Mouse (Mus musculus) neural tube, embryonic 14.5 days (tissue): Measurements from ENCODE around the gene Elmsan1. TPM values are rescaled to one million over a fixed set of nuclear protein-coding genes. Genes with fewer than 3 reads are reported as not detected.

Source experiments
- ATAC-seq: fragments of 200-750 bp; cut with Nextera tagmentation; 2 replicates; pipeline ENCODE4 v1.8.0; 2017; ENCODE audit warnings: low read depth, mild to moderate bottlenecking, moderate TSS enrichment, moderate library complexity
- H3K27ac ChIP-seq: fragments of 300-500 bp; sonication (generic); 2 replicates; pipeline ENCODE4 v1.5.1; 2014; ENCODE audit warnings: low read depth, mild to moderate bottlenecking, control low read depth, low read length, moderate library complexity, mixed read lengths
- H3K27me3 ChIP-seq: fragments of 300-500 bp; sonication (generic); 2 replicates; pipeline ENCODE4 v1.6.1; 2014; ENCODE audit warnings: low read length; ENCODE audit not compliant: control insufficient read depth, insufficient read depth
- H3K36me3 ChIP-seq: fragments of 300-500 bp; sonication (generic); 2 replicates; pipeline ENCODE4 v1.6.1; 2014; ENCODE audit warnings: low read length, mixed read lengths; ENCODE audit not compliant: control insufficient read depth, insufficient read depth
- H3K4me1 ChIP-seq: fragments of 300-500 bp; sonication (generic); 2 replicates; pipeline ENCODE4 v1.6.1; 2014; ENCODE audit warnings: low read length; ENCODE audit not compliant: control insufficient read depth, insufficient read depth
- H3K4me2 ChIP-seq: fragments of 300-500 bp; sonication (generic); 2 replicates; pipeline ENCODE4 v1.6.1; 2014; ENCODE audit warnings: mild to moderate bottlenecking, low read depth, low read length, control low read depth
- H3K4me3 ChIP-seq: fragments of 300-500 bp; sonication (generic); 2 replicates; pipeline ENCODE4 v1.5.1; 2014; ENCODE audit warnings: low read depth, low read length, control low read depth, mixed read lengths
- H3K9ac ChIP-seq: fragments of 300-500 bp; sonication (generic); replicated peaks from 2 replicates; pipeline ENCODE4 v1.6.1; 2014; ENCODE audit warnings: low read depth, mild to moderate bottlenecking, control low read depth, low read length, mixed read lengths
- H3K9me3 ChIP-seq: fragments of 300-500 bp; sonication (generic); 2 replicates; pipeline ENCODE4 v1.6.1; 2016; ENCODE audit warnings: low read length; ENCODE audit not compliant: control insufficient read depth
- WGBS: fragments of 180-500 bp; shearing (Covaris S2); extraction: QIAGEN DNeasy Blood & Tissue Kit; methylation state at CpG from one replicate; pipeline ENCODE4 v1.1.7; 2014; 5-methylcytosine and 5-hydroxymethylcytosine counted together
- polyA plus RNA-seq: library from polyadenylated mRNA; unstranded; fragments of >200 nt; fragmentation: Nextera tagmentation; extraction: Ambion mirVana; gene quantifications from 2 replicates; pipeline ENCODE4 v1.2.1, GENCODE M21; 2014

The Elmsan1 gene
- polyA plus RNA-seq, 1 experiment from 2014 or later: 4.5 TPM

- H3K27me3 ChIP-seq: no peaks in the 10 kb centered on the region
- no peak for ATAC-seq
- 0 out of 2 replicates have a peak, but pooled peaks cover 12% of the 10 kb centered on the region for H3K36me3 ChIP-seq
- no peak overlapping the region for H3K27ac ChIP-seq
- H3K9me3 ChIP-seq: no peaks in the 10 kb centered on the region
- 72% methylated on average over 32 of the region's 32 CpGs for WGBS
- no peaks in the 10 kb centered on the region for H3K4me1 ChIP-seq
- H3K4me3 ChIP-seq: no peak overlapping the region
- no peak overlapping the region for H3K4me2 ChIP-seq
- H3K9ac ChIP-seq: no peak overlapping the region
Measured at GRCm38 (mm10) chr12:84152352-84153190, 66.1 kb downstream of the Elmsan1 start.

- Histone ChIP-seq H3K27ac (no peak overlapping the region), H3K4me3 (no peak overlapping the region), H3K27me3 (no peaks in the 10 kb centered on the region), H3K4me1 (no peaks in the 10 kb centered on the region), H3K9me3 (no peaks in the 10 kb centered on the region), H3K36me3 (0 out of 2 replicates have a peak, but pooled peaks cover 12% of the 10 kb centered on the region), H3K9ac (no peak overlapping the region), H3K4me2 (no peak overlapping the region)
- no peak for ATAC-seq
- WGBS: 93% methylated on average over 10 of the region's 10 CpGs
Measured at GRCm38 (mm10) chr12:84151911-84152310, 66.8 kb downstream of the Elmsan1 start.

- no peaks in the 10 kb centered on the region for H3K4me1 ChIP-seq
- 0 out of 2 replicates have a peak, but pooled peaks cover 12% of the 10 kb centered on the region for H3K36me3 ChIP-seq
- H3K27me3 ChIP-seq: no peaks in the 10 kb centered on the region
- no peaks in the 10 kb centered on the region for H3K9me3 ChIP-seq
- ATAC-seq: no peak
- no peak overlapping the region for H3K27ac ChIP-seq
- no peak overlapping the region for H3K9ac ChIP-seq
- H3K4me3 ChIP-seq: no peak overlapping the region
- H3K4me2 ChIP-seq: no peak overlapping the region
- WGBS: 62% methylated on average over 6 of the region's 6 CpGs
Measured at GRCm38 (mm10) chr12:84150976-84151375, 67.7 kb downstream of the Elmsan1 start.

GRCm38 (mm10) chr12:84149971-84150370, 68.7 kb downstream of the Elmsan1 start:
- H3K4me3 ChIP-seq: no peak overlapping the region
- H3K27ac ChIP-seq: no peak overlapping the region
- H3K9me3 ChIP-seq: no peaks in the 10 kb centered on the region
- no peak overlapping the region for H3K4me2 ChIP-seq
- H3K9ac ChIP-seq: no peak overlapping the region
- no peaks in the 10 kb centered on the region for H3K4me1 ChIP-seq
- 0 out of 2 replicates have a peak, but pooled peaks cover 12% of the 10 kb centered on the region for H3K36me3 ChIP-seq
- ATAC-seq: no peak
- no peaks in the 10 kb centered on the region for H3K27me3 ChIP-seq
- 35% methylated on average over 15 of the region's 15 CpGs for WGBS

GRCm38 (mm10) chr12:84148622-84149012, 70.1 kb downstream of the Elmsan1 start:
- ATAC-seq: peak; percentile 28; the same call in 1 of the 2 replicates
- 6% methylated on average over 10 of the region's 10 CpGs for WGBS
- peak overlapping the region; percentile 72; the same call in 1 of the 2 replicates for H3K9ac ChIP-seq

GRCm38 (mm10) chr12:84147954-84148621, 70.6 kb downstream of the Elmsan1 start, which contains the start of gene Pnma1:
Gene Pnma1 (minus strand): TSS chr12:84148489.
- H3K27ac ChIP-seq: peak within 1 kb of the TSS; percentile 62
- H3K27me3 ChIP-seq: no peaks in the 10 kb centered on the region
- H3K4me1 ChIP-seq: no peaks in the 10 kb centered on the region
- H3K9me3 ChIP-seq: no peaks in the 10 kb centered on the region
- peak; percentile 95 for ATAC-seq
- H3K9ac ChIP-seq: peak within 1 kb of the TSS; percentile 72
- H3K4me3 ChIP-seq: peak within 1 kb of the TSS; percentile 61
- 0 out of 2 replicates have a peak, but pooled peaks cover 12% of the 10 kb centered on the region for H3K36me3 ChIP-seq
- 1% methylated on average over 50 of the region's 50 CpGs for WGBS
- peak within 1 kb of the TSS; percentile 91 for H3K4me2 ChIP-seq

More at GRCm38 (mm10) chr12:84148622-84149012, 70.1 kb downstream of the Elmsan1 start:
- H3K4me1 ChIP-seq: no peaks in the 10 kb centered on the region
- no peaks in the 10 kb centered on the region for H3K27me3 ChIP-seq
- H3K27ac ChIP-seq: peak overlapping the region; percentile 62; the same call in 1 of the 2 replicates
- no peaks in the 10 kb centered on the region for H3K9me3 ChIP-seq
- H3K36me3 ChIP-seq: 0 out of 2 replicates have a peak, but pooled peaks cover 12% of the 10 kb centered on the region
- H3K4me3 ChIP-seq: peak overlapping the region; percentile 61
- peak overlapping the region; percentile 91 for H3K4me2 ChIP-seq

GRCm38 (mm10) chr12:84142281-84143050, 76.2 kb downstream of the Elmsan1 start:
- Histone ChIP-seq H3K9ac (no peak overlapping the region), H3K36me3 (0 out of 2 replicates have a peak, but pooled peaks cover 6% of the 10 kb centered on the region), H3K4me1 (no peaks in the 10 kb centered on the region), H3K4me3 (no peak overlapping the region), H3K27ac (no peak overlapping the region), H3K4me2 (no peak overlapping the region), H3K9me3 (no peaks in the 10 kb centered on the region), H3K27me3 (no peaks in the 10 kb centered on the region)
- ATAC-seq: no peak
- 41% methylated on average over 14 of the region's 14 CpGs for WGBS

GRCm38 (mm10) chr12:84141271-84141670, 77.4 kb downstream of the Elmsan1 start:
- no peak overlapping the region for H3K4me3 ChIP-seq
- ATAC-seq: no peak
- H3K9ac ChIP-seq: no peak overlapping the region
- H3K27me3 ChIP-seq: no peaks in the 10 kb centered on the region
- no peaks in the 10 kb centered on the region for H3K4me1 ChIP-seq
- peaks cover 11% of the 10 kb centered on the region for H3K36me3 ChIP-seq
- WGBS: 85% methylated on average over 4 of the region's 4 CpGs
- no peaks in the 10 kb centered on the region for H3K9me3 ChIP-seq
- no peak overlapping the region for H3K27ac ChIP-seq
- H3K4me2 ChIP-seq: no peak overlapping the region
